Mouse (Mus musculus): ENCODE results near the gene Rhbdf2.
A peak's percentile ranks its signal among the peaks of the same experiment; 100 is the strongest.

Rhbdf2 gene

DNA sequence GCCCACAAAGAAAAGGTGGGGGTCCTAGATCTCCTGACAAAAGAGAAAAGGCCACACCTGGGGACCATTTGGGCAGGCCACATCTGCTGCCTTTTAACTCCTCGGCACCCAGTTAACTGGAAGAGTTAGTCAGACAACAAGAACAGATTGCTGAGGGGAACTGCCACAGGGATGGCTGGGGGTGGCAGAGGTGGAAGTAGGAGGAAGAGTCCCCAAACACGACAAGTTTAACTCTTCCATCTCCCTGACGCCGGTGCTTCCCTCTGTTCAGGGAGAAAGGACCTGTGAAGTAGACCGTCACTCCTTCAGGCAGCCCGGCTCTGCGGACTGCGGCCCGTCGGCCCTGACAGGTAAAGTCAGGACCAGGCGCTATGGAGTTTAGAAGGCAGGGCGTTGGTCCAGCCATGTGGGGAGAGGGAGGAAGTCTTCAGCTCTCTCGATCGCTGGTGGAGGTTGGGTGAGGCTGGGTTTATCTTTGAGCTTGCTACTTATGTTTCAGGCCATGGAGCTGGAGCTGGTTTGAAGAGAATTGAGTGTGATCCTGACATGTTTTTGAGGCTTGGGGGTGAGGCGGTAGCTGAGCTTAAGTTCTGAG, 32.3 kb upstream of the Rhbdf2 start:
- DNase-seq (ENCODE audit: low read depth, low spot score), result no peak

DNA sequence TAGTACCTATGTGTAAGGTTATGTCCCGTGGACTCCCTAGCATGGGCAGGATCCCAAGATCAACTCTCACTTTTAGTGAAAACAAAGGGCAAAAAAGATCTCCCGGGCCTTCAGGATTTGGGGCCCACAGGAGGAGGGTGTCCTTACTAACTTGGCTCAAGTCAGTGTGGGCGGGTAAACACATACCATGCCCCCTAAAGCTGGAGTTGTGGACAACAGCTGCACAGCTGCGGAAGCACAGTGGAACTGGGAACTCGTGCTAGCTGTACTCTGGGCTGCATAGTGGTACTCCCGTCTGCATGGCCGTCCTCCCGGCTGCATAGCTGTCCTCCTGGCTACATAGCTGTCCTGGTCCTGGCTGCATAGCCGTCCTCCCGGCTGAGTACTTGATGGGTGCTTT, 31.4 kb upstream of the Rhbdf2 start:
- DNase-seq (ENCODE audit: low read depth, low spot score), result no peak

DNA sequence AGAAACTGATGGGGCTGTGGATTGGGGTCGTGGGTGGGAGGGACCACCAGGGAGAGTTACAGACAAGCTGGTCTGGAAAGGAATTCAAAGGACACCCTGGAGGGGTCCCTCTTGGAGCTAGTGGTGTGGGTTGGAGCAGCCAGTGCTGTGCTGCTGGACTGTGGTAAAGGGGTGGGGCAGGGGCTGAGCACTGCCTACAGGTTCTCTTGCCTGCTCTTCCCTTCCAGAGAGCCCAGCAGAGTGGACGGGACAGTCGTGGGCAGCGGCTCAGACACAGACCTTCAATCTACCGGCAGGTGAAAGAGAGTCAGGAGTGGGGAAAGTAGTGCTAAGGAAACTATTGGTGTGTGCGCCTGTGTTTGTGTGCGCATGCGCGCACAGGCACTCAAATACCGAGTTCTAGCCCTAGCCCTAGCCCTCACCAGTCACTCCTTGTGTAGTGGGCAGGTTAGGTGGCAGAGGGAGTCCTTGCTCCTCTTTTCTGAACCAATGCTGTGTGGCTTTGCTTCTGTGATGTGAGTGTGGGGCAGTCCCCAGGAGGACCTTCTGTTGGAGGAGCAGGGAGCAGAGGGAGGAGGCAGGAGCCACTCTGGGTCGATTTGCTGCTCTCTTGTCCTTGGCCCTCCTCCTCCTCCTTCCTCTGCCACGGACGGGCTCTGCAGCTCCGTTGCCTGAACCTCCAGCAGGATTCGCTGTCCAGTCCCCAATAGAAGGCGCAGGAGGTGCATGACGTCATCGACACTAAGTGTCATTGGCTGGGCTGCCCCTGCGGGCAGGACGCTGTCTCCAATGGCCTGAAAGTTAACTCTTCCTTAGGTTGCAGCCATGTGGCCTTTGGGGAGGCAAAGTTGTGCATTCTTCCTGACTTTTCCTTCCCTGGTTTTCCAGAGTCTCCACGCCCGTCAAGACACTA, 30.7 kb upstream of the Rhbdf2 start:
- peak; percentile 97 for DNase-seq (ENCODE audit: low read depth, low spot score)

DNA sequence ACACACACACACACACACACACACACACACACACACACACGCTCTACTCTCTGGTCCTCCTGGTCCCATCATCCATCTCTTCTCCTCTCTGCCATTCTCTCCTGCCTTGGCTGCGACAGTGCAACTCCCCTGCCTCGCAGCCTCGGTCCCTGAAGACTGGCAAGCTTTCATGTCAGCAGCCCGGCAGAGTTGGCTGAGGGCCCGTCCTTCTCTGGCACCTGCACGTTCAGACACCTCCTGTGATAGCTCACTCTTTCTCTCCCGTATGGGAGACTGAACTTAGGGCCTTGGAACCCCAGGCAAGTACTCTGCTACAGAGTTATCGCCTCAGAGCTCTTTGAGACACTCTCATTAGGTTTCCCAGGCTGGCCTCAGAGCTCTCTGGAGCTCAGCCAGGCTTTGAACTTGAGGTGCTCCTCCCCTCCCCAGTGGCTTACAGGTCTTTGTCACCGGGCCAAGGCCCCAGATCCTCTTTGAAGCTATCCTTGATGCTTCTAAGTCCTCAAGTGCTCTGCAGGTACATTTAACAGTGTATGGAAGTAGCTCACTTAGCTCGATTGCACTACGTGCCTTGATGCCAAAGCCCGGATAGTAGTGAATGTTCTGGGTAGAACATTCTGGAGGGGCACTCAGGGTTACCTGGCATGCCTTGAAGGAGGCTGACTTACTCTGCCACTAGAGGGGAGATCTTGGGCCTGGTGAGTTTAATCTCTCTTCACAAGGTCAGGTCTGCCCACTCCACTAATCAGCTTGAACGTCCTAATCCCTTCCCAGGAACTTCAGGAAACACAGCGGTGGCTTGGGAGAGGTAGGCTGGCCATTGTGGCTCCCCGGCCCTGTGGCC, 29.8 kb upstream of the Rhbdf2 start:
- DNase-seq (ENCODE audit: low read depth, low spot score), result no peak

DNA sequence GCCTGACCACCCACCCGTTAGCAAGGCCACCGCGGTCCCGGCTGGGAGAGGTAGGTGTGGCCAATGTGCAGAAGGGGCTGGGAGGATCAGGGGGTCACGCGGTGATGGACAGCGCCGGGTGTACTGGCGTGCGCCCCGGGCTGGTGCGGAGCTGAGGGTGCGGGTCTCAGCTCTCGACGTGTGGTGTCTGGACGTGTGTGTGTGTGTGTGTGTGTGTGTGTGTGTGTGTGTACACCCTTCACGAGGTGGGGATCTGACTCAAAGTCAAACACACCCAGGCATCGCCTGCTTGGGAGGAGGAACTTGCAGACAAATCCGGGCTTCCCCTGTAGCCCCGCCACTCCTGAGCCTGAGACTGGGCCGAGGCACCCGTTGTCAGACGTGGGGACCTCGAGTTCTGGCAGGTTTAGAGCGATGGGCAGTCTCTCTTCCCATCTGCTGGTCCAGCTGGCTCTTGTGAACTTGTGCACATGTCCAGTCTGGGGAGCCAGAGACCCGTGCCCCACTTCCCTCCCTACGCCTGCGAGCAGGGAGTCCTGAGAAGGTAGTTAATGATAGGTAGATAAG, 27.5 kb upstream of the Rhbdf2 start, which contains the start of gene Cygb:
Gene Cygb, minus strand, starts transcription at position 59 of the 567 bp plus-strand sequence.
- no peak for DNase-seq (ENCODE audit: low read depth, low spot score)

DNA sequence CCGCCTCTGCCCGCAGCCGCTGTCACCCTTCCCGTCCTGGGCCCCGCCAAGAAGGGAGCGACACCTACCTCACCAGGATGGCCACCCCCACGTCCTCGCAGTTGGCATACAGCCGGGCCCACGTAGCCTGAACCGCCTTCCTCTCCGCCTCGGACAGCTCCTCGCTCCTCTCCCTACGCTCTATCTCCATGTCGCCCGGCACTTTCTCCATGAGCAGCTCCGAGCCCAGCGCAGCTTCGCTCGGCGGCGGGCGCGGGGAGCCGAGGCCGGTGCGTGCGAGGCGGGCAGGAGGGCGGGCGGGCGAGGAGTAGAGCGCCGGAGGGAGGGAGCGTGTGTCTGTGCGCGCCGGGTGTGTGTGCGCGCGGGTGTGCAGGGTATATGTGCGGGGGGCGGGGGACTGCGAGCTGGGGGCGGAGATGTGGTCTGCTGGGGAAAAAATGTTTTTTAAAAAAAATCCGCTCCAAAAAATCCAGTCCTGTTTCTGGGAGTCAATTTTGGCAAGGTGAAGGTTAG, 26.9 kb upstream of the Rhbdf2 start:
- DNase-seq (ENCODE audit: low read depth, low spot score), result no peak

DNA sequence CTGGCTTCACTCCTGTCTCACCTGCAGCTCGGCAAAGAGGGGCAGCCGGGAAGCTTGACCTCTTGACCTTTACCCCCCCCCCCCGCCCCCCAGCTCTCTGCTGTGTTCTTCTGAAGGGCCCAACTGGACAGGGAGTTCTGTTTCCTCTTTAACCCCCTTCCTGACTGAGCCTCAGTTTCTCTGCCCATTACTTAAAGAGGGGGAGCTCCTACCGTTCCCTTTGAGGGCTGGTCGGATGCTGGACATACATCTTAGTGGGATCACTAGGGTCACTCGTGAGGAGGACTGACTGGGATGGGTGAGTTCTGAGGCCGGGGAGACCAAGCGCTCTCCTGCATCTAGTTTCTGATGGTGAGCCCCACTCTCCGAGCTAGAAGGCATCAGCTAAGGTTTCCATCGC, 26.4 kb upstream of the Rhbdf2 start, which contains the start of gene Prcd:
Gene Prcd, plus strand, starts transcription at position 301 of the 400 bp plus-strand sequence.
- no peak for DNase-seq (ENCODE audit: low read depth, low spot score)

DNA sequence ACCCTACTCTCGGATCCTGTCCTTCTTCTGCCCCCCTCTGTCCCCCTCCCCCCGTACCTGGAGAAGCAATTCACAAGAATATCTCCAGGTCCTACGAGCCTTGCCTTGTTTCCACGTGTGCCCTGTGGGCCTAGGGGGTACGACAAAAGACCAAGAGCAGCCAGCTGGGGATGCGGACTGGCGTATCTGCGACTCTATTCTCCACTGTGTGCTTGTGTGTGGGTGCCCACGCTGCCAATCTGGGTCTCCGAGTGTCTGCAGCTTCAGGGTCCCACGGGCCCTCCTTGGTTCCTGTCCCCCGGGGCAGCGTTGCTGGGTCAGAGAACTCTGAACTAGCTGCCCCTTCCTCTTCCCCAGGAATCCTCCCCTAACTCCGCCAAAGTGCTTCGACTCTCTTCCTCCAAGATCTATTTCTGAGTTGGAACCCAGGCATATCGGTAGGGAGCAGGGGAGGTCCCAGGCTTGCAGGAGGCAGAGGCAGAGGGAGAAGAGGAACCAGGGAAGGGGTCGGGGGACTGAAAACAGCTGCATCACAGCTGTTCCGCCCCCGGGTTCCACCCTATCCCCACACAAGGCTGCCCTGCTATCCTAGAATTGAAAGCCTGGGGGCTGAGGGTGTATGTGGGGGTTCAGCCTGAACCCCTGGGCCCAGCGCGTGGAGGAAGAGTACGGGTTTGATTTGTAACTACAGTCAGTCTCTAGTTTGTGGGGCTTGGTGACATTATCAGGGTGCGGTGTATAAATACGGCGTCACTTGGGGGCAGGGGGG, 25.7 kb upstream of the Rhbdf2 start:
- no peak for DNase-seq (ENCODE audit: low read depth, low spot score)

DNA sequence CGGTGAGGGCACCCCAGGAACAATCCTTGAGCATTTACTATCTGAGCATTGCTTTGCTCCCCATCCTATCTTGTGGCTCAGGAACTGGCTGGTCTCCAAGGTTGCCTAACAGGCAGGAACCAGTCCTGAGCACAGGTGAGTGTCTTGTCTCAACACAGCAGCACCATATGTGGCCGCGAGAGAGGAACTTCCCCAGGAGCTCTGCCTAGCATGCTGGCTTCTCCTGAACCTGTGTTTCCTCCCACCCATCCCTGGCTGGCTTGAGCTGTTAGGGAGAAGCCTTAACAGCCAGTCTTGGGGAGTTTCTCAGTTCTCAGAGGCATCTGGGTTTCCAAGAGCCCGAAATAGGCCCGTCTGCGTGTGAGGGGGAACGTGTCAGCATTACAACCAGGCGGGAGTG, 24.5 kb upstream of the Rhbdf2 start:
- no peak for DNase-seq (ENCODE audit: low read depth, low spot score)

DNA sequence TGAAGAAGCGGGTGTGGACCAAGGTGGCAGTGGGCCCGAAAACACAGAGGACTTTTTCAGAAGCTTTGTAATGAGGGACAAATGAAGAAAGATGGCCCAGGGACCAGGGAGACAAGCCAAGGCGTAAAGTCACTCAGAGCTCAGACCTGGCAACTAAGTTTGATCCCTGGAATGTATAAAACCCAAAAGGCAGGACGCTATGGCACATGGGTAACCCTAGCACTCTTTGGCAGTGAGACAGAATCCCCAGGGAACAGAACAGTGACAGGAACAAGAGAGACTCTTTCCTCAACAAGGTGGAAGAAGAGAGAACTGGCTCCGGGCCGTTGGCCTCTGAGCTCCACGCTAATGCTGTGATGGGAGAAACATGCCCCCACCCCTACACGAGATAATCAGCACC, 24.0 kb upstream of the Rhbdf2 start:
- DNase-seq (ENCODE audit: low read depth, low spot score), result no peak

DNA sequence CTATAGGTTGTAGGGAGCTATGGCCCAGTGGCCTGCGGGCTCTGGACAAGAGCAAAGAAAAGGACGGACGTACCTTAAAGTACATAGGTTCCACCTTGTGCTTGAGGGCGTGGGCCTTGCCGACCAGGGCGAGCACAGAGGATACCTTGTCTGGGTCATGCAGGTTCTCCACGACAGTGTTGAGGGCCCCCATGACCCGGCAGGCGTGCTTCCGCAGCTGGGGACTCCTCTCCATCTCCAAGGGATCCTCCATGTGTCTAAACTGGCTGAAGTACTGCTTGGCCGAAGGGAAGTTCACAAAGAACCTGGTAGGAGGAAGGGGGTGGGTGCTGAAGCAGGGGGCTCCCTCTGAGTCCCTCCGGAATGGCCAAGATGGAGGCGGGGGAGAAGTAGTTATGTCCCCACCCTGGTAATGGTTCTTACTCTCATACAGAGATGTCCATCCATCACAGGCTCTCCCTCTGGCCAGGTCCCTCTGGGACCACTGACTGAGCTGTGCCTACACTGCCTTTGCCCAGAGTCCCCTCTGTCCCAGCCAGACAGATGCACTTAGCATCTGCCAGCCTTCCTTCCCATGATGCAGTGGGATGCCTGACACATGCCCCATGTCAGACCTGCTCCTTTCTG, 23.0 kb upstream of the Rhbdf2 start:
- no peak for DNase-seq (ENCODE audit: low read depth, low spot score)

DNA sequence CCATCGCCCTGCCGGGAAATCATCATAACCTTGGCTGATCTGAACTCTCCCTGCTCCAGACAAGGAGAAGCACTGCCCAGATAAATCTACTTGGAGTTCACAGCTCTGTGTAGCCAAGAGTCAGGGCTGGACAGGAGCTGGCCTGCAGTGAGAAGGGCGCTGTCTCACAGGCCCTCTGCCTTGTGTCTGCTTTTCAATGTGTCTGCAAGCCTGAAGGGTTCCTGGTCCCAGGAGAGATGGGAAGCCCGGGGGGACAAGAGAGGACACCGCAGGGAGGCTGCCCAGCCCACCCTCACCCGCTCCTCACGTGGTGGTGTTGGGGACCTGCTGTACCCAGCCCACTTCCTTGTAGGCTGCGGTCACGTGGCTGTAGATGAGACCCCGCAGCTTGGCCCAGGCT, 22.2 kb upstream of the Rhbdf2 start:
- DNase-seq (ENCODE audit: low read depth, low spot score), result no peak

DNA sequence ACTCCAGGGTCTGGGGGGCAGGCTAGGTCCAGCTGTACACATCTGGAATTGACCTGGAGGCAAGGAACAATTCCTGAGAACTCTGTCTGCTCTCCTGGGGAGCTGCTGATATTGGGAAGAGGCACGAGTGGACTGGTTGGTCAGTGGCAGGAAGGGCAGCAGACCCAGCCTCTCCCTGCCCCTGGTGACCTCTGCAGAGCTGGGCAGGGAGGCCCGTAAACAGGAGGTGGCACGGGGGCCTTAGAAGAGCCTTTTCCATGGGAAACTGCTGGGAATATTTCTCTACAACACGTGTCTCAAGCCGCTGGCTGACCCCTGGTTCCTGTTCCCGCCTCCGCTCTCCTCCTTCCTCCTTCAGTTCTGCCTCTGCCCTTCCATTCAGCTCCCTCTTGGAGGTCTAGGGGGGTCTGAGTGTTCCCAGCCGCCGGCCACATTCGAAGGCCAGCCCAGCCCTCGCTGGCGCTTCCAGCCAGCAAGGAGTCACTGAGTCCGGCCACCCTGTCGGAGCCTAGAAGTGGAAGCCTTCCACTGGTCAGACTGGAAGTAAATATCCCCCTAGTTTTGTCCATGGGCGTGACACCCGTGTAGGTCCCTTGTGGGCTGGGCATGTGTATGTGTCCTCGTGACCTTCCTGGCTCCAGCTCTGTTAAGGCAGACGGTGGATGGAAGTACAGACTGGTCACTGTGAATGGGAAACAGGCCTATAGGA, 21.5 kb upstream of the Rhbdf2 start:
- DNase-seq (ENCODE audit: low read depth, low spot score), result no peak

DNA sequence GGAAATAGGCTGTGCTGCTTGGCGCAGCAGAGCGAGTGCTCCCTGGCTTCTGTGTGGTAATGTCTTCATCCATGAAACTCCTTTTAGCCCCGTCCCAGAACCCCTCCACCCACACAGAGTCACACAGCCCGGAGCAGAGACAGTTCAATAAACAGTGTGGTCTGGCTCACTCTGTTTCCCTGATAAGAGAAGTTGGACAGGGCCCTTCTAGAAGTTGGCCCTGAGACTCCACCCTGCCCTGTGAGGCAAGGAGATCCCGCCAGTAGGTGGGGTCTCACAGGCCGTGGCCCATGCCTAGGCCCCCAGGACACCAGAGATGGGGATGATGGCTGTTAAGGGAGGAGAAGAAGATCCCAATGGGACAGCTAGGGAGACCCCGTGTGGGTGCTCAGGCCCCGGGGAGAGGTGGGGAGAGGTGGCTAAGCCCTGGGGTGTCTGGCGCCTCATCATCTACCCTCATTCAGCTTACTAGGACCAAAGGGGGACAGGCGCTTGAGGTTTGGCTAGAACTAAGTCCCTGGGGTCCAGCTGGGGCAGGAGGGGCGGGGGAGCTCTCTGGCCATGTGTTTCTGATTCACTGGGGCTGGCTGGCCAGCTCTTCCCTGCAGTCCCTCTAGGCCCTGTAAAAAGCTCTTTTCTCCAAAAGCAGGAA, 20.6 kb upstream of the Rhbdf2 start:
- DNase-seq (ENCODE audit: low read depth, low spot score), result no peak

DNA sequence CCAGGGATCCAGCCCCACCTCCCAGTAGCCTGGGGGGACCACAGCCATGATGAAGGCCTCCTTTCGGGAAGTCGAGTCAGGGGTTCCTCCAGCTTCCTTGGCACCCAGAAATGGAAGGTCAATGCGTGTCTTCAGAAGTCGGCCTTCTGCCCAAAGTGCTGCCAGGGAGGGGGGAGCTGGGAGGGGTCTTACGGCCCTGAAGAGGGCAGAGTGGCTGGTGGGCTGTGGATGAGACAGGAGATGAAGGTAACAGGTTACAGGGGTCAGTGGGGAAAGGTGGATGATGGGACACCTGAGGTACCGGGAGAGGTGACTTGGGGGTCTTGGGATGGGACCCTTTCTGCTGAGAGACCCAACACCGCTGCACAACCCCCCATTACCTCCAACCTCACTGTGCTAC, 20.0 kb upstream of the Rhbdf2 start:
- no peak for DNase-seq (ENCODE audit: low read depth, low spot score)

DNA sequence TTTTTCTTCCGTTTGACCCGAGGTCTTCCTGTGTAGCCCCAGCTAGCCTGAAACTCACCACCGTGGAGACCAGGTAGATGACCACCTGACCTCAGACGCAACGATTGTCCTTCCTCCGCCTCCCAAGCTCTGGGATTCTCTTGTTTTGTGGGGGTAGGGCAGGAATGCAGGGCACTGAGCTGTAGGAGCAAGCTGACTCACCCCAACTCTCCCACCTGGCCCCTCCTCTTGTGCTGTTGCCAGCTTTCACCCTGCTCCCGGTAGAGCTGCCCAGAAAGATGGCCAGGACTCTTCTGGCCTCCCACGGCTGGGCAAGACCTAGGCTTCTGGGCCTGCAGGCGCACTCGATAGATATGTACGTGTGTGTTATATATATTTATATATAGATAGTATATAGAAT, 19.3 kb upstream of the Rhbdf2 start:
- no peak for DNase-seq (ENCODE audit: low read depth, low spot score)

DNA sequence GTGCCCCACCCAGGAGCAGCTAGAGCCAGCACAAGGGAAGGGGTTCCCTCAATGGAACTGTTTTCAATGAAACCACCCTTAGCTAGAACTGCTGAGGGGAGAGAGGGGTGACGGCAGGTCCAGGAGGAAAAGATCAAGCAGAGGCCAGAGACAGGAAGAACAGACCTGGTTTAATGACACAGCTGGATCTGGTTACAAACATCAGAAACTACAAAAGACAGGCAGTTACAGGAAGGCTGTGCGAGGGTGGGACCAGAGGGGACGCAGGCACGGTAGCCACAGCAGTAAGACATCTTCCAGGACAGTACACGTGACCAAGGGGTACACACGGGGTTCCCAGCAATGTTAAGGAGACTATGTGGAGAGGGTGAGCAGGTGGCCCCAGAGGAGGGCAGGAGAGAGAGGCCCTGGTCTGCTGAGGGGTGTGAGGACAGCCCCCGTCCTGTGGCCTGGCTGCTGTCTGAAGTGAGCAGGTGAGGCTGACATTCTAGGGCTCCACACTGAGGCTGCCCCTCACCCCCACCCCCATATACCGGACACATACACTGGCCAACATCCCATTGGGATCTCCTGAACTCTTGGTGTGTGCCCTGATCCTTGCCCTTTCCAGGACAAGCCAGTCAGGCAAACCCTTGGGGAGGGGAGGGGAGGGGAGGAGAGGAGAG, 18.8 kb upstream of the Rhbdf2 start:
- DNase-seq (ENCODE audit: low read depth, low spot score), result peak; percentile 22

DNA sequence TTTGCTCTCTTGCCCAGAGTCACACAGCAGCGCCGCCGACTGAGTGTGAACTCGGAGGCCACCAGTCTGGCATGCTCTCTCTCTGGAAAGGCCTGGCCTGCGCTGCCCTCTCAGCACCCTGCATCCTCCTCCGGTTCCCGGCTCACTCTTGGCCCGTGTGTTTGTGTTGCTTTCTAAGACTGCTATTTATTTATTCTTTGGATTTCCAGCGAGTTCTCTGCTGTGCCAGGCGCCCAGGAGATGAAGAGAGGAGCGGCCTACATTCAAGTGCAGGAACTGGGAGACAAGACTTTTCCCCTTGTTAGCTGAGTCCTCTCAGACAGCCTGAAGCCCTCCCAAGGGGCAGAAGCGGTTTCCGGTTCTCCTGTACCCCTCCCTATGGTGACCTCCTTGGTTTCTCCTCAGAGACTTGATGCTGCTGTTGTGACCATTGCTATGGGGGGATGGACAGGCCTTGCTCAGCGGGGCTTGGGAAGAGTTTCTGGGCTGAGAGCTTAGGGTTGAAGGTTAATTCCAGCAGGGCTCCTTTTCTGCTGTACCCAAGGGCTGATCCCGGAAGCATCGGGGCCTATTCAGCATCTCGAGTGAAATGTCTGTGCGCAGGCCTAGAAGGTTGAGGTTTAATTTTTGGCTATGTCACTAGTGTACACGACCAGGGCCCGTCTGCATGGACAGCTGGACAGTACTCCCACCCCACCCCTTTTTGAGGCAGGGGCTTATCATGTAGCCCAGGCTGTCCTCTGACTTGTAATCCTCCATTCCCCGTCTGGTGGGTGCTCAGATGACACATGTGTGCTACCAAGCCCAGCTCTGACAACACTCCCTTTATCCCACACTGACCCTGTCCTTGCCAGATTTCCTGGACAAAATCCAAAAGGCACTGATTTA, 17.6 kb upstream of the Rhbdf2 start:
- no peak for DNase-seq (ENCODE audit: low read depth, low spot score)

Measured in ZHBTc4 (cell line).